Mouse (Mus musculus): ENCODE measurements around the gene Slc4a5.

Slc4a5 gene

DNA sequence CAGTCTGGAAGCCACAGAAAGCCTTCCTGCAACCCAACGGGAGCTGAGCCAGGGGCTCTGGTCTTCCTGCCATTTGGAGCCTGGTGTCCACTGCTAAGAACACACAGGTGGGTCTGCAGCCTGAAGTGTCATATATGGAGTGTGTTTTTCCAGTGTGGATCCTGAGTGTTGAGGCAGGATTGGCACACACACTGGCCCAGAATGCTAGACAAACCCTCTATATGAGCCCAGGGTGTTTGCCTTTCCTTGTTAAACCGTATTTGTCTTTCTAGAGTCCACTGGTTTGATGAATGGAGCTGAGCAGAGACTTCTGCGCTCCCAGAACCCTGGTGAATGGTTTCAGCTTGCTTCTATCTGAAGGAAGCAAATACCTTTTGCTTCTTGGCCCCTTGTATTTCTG lies at the start of gene Slc4a5:
Slc4a5 (plus strand) TSS at position 15 of the 400 bp plus-strand sequence.
- DNase-seq, result no peak

DNA sequence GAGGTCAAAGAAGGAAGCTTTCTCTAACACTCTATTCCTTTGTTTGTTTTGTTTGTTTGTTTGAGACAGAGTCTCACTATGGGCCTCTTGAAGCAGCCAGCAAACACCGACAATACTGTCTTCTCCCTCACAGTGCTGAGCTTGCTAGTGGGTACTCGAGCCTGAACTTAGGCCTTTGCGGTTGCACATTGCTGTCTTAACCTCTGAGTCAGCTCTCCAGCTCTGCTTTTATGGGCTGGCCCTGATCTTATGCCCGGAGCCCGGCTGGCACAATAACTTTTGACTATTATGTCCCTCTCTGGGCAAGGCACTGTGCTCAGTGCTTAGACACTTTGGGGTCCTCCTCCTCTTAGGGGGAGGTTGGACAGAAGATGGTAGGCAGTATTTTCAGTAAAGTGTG lies 49.8 kb upstream of the Slc4a5 start:
- no peak for DNase-seq

- DNase-seq, result no peak
Measured at GRCm38 (mm10) chr6:83171063-83171462, 48.6 kb upstream of the Slc4a5 start.

- no peak for DNase-seq
Measured at GRCm38 (mm10) chr6:83172240-83172920, 47.2 kb upstream of the Slc4a5 start.

- DNase-seq, result no peak
Measured at GRCm38 (mm10) chr6:83175996-83176395, 43.6 kb upstream of the Slc4a5 start.

- no peak for DNase-seq
Measured at GRCm38 (mm10) chr6:83179390-83180117, 40.1 kb upstream of the Slc4a5 start.

- DNase-seq, result no peak
Measured at GRCm38 (mm10) chr6:83180605-83181004, 39.0 kb upstream of the Slc4a5 start.

DNA sequence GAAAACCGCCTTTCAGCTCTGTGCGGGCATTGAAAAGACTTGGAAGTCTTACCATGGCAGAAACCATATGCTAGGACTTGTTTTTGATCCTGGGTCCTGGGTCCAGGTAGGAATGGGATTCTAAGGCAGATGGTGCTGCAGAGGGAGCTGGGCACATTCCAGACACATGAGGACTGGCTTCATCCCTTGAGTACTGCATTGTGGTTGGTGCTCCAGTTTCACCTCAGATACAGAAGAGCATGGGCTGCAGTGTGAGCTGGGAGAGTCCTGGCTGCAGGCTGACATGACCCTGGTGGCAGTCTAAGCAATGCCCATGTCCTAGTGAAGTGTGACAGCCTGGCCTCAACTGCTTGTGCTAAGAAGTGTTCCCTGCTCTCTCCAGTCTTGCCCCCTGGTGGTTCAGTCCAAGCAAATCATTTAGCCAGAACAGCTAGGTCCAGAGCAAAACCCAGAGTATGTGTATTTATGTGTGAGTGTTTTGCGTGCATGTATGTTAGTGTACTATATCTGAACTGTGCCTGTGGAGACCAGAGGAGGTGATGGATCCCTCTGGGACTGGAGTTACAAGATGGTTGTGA lies 34.7 kb upstream of the Slc4a5 start:
- DNase-seq, result peak in 1 of 2 experiments; percentile 23

DNA sequence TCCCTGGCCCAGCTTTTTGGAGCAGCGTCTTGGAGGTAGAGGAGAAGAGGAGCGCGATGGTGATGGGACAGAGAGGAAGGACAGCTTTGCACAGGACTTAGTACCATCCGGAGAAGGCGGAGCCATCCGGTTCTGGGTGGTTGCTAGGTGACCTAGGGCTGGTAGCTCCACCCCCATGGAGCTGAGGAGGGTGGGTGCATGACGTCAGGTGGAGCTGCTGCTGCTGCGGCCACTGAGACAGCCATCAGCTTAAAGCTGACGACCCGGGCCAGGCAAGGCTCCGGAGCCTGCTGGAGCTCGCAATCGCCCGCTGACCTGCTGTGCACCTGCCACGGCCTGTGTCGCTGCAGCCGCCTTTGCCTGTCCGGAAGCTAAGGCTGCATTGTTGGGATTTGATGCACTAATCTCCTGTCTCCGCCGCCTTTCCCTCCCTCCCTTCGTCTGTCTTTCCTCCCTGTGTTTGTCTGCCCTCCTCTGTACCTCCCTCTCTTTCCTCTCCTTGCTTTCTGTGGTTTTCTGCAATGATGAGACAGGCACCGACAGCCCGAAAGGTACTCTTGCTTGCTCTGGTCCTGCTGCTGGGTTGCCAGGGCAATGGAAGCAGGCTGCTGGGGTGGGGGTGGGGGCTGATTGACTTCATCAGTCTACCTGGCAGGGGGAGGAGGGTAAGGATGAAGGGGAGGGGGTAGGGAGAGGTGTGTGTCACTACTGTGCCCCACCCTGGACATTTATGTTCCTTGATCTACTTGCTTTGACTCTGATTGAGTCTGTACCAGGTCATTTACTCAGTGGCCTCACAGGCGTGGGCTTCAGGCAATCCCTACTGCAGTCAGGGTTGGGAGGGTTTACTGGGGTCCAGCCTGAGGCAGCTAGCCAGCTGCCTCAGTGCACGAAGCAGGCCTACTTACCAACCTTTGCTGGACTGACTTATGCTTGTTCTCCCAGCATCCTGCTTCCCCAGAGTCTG lies 33.5 kb upstream of the Slc4a5 start:
- peak; percentile 61 to 66 for DNase-seq

- DNase-seq, result no peak
Measured at GRCm38 (mm10) chr6:83186946-83187345, 32.7 kb upstream of the Slc4a5 start.

- no peak for DNase-seq
Measured at GRCm38 (mm10) chr6:83193571-83193970, 26.1 kb upstream of the Slc4a5 start.

GRCm38 (mm10) chr6:83197345-83198004 lies 22.2 kb upstream of the Slc4a5 start:
- peak; percentile 63 to 67 for DNase-seq

GRCm38 (mm10) chr6:83203320-83203719 lies 16.3 kb upstream of the Slc4a5 start:
- no peak for DNase-seq

DNA sequence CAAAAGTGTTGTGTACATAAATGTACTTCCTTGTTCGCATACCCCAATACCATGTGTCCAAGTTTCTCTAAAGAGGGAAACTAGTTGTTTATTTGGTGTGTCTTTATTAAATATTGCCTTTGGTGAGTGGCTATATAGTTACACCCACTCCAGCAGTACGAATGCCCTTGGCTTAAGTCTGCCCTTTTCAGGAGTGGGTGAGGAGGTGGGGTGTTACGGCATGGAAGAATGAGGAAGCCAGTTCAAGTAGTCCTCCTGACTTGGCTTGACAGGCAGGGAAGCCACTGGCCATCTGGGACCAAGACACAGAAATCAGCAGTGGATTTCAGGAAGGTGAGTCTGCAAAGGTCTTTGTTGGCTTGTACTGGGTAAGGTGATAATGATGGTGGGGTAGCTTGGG lies 13.8 kb upstream of the Slc4a5 start:
- no peak for DNase-seq

DNA sequence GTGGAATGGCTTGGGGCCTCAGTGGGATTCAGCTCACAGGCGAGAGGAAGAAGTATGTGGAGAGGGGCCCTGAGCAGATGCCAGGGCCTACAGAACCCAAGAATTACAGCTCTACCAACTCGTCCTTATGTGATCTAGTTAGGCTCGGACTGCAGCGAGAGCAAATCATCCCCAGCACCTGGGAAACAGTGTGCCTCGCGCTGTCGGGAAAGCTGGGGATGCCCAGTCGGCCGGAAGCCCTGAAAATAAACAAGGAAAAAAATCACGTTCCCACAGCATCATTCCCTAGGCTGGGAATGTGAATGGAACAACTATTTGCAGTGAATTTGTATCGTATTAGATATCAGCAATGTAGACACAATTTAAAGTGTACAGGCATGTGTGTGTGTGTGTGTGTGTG lies 13.3 kb upstream of the Slc4a5 start:
- peak; percentile 39 to 75 for DNase-seq

DNA sequence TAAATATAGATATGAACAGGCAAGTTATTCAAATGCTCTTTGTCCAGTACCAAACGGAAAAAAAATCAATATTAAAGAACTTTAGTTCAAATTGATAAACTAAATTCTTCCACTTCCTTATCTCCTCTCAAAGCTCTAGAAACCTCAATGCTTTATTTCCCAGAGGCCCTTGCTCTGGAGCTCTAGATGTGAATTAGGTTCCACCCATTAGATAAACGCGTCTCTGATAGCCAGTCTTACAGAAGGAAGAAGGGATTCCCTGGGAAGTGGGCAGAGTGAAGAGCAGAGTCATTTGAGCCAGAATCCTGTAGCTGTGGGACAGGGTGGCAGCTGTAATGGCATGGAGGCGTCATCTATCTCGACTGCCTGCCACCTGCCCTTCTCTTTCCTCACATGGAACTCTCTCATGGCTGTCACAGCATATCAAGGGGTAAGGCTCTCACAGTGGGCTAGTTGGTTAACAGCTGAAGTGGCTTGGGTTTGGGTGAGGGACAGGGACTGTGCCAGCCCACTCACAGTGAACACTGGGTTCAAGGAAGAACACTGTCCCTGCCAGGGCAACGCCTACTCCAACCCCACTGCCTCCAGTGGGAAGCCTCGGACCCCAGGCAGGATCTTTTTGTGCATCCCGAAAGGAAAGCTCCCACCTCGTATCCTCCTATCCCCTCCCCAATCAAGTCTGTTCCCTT lies 12.1 kb upstream of the Slc4a5 start:
- no peak for DNase-seq

DNA sequence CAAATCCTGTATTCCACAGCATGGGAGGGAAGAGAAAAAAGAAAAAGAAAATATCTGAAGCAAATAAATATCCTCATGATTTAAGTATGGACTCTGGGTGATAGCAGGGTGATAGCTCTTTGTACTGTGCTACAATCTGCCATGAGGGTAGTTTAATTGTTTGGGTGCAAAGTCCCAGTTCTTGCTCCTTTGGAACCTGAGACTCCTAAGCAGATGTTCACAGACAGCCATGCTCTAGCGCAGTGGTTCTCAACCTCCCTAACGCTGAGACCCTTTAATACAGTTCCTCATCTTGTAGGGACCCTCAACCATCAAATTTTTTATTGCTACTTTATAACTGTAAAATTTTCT lies 11.6 kb upstream of the Slc4a5 start:
- DNase-seq, result no peak

DNA sequence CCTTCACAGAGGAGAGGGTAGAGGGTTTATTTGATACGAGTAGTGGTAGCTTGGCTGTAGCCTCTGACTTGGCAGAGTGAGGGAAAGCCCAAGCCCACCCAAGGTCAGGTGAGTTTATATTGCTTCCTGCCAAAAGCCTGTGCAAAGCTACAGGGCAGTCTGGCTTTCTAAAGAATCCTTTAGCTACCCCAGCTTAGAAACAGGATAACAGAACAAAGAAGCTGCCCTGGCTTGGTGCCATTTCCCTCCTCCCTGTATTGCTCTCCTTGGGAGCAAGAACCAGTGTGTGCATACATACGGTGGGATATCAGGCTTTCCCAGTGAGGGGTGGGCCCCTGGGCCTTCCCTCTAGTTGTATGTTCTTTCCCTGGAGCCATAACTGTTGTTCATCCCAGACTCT lies 9.1 kb upstream of the Slc4a5 start:
- no peak for DNase-seq

DNA sequence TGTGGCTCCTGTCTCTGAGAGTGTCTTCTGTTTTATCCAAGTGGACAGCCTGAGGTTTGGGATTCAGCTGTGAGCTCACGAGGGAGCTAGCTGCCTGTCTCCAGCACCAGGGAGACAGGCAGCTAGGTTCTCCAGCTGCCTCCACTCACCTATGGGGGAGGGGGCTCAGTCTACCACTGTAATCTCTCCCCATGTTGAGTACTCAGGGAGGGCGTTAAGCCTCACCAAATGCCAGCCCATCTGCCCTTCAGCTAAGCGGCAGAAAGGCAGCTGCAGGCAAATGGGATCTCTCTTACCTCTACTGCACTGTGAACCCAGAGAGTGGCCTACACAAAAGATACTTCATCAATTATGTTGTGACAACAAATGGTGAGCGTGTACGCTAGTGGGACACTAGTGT lies 8.1 kb upstream of the Slc4a5 start:
- DNase-seq, result no peak

DNA sequence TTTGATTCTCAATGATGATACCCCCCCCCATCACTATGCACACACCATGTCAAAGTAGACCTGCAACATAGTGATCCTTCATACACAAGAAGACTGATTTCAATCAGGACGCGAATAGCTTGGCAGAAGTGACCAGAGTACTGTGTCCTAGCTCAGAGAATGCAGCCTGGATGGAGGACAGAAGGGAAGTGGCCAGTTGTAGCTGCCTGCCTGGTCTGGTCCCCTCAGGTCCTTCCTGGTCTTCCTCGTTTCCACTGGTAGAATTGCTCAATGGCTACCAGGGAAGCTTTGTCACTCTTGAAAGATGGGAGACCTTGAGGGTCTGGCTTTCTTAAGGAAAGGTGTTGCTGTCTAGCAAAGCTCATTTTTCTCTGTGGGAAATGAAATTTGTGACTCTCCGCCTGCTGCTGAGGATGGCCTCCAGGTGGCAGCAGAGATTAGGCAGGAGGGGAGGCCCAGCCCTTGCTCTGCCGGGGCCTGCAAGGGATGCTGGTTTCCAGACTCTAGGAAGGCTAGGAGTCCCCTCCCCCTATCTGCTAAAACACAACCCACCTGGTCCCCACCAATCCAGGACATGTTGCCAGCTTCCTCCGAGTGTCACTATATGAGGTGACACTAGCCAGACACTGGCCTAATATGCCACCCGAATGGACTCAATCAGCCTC lies 4.5 kb upstream of the Slc4a5 start:
- peak; percentile 66 to 78 for DNase-seq

DNA sequence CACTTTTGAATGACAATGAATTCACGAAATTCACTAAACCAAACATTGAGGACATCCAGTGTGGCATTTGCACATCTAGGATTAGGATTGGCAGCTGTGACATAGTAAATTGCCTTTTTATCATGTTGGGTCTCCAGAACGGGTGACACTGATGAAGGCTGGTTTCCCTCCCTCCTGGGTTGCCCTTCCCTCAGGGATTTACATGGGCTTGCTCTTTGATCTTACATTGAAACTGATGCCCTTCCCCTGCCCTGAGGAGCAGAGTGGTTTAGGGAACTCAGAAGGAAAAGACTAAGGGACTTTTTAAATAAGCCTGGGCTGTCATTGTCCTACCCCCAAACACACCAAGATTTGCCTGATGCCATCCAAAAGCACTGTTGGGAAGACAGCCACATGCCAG lies 11.9 kb downstream of the Slc4a5 start:
- no peak for DNase-seq

Data from lung, postnatal 4 days (tissue).